Mouse (Mus musculus) central nervous system, embryonic 14 days (tissue): ENCODE measurements around the gene Pdzd7. TPM values are rescaled to one million over a fixed set of nuclear protein-coding genes. Genes with fewer than 3 reads are reported as not detected.

ENCODE experiments used
- polyA plus RNA-seq: library from polyadenylated mRNA; depleted of rRNA; stranded (reverse); fragments of >200 nt; gene quantifications from 2 replicates; pipeline ENCODE4 v1.2.3, GENCODE M21; 2012; rRNA removed

Gene Pdzd7
- polyA plus RNA-seq: 7.8 and 8.1 TPM in 2 replicates

DNA sequence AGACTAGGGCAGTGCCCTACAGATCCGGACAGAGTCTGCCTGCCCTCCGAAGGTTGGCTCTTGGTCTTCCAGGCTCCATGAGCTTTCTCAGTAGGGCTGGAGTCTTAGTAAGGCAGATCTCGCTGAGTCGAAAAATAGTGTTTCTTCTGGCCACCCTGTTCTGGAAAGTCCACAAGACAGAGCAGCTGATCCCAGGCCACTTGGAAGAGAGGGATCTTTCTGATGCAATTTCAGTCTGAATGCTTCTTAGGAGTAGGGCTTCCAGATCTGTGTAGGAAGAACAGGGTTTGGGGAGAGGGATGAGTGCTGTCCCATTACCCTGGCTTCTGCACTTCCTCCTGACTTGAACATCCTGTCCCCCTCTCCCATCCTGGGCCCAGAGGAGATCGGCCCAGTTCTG, at the start of gene Pdzd7:
Gene Pdzd7, minus strand, starts transcription at position 67 of the 400 bp plus-strand sequence.

DNA sequence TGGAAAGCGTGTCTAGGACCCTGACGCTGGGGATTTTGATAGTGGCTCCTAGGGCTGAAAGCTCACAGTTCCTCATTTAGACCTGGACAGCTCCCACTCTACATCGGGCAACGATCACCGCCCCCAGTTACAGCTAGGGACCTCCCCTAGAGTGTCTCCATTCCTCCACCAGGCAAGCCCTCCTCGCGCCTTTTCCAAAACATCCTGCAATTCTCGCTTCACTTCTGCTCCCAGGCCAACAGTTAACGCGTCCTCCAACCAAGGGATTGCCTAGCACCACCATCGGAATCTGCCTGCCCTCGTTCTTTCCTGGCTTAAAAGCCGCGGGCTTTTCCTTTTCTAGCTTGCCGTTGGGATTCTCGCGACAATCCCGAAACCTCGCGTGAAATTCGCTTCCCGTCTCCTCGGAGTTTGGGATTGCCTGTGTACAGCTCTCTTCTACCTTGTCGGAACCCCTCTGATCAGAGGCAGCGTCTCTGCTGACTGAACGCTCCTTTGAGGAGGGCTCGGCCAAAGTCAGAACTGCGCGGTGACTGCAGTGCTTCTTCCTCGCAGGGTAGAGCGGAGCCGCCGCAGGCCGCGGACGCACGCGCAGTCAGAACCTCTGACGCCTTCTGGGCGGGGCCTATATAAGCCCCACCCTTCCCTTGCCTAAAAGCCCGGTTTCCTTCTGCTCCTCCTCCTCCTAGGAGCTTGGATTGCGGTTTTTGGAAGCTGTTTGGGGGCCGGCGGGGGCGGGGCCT, 29.2 kb upstream of the Pdzd7 start, which contains the start of gene Kazald1:
Gene Kazald1, plus strand, starts transcription at position 662 of the 743 bp plus-strand sequence.

DNA sequence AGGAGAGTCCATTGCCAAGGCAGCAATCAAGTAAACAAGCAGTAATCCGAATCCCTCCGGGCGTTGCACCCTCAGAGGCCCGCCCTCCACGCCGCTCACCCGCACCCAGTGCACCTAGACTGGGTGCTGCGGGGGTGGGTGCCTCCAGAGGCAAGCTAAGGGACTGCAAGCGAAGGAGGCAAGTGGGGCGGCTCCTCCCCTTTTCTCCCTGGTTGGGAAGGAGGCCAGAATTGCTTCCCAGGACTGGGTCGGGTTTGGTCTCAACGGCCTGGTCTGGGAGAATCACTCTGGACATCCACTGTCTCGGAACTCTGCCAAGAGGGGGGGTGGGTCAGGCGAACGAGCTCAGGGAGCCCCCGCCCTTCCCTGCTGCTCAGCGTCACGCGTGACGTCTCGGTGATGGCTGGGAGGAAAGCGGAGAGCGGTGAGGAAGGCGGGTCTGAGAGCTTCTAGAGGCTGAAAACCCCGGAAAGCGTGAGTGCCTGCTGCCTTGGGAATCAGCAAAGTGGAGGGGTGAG, 2.0 kb upstream of the Pdzd7 start, which contains the start of gene Sfxn3:
Gene Sfxn3, plus strand, starts transcription at position 87 of the 518 bp plus-strand sequence.

DNA sequence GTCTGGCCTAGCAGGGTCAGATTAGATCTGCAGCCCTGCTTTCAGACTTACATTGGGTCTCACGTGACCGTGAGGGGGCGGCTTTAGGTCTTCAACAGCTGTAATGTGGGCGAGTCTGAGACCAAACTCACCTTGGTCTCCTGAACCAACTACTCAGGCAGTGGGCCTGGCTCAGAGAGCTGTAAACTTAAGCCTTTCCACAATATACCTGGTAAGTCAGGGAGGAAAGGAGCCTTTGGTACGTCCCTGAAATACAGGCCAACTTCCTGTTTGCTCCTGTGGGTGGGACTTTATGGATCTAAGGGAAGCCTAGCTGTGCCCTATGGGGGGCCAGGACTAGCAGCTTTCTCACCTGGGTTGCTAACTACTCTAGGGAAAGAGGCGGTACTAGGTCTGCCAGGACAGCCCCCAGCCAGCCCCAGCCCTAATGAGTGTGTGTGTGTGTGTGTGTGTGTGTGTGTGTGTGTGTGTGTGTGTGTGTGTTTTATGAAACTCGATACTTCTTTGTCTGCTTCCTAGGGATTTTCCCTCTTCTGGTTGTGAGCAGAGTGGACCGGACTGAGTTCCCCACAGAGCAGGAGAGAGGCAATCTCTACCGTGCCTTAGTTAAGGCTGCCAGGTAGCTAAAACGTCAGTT, 31.1 kb downstream of the Pdzd7 start, which contains the start of gene Lzts2:
Gene Lzts2, plus strand, starts transcription at position 80 of the 637 bp plus-strand sequence.

DNA sequence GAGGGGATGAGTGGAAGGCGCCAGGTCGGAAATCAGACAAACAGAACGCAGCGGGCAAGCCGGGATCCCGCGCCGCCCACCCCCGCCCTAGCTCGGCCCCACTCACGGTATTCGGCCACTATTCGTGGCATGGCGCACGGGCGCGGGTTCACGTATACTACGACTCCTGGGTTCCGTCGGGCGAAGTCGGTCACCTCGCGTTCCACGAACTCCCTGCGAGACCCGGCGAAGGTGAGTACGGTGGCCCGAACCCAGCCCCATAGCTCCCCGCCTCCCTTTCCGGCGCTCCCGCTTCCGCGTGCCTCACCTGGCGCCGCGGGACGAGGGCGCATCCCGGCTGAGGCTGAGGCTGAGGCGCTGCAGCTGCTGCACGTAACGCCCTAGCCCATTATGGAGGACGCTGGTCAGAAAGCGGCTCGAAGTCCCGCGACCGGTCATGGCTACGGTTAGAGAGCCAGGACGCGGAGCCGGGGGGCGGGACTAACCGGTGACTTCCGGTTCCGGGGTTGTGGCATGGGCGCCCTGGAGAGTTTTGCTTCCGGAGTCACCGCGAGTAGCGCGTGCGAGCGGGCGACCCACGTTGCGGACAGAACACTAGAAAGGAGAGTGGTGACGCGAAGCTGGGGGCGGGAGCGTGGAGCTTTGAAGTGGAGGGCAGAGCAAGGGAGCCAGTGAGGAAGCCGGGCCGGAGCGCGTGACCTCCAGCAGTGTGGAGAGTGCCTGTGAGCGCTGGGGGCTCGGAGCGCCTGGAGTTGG, 39.4 kb downstream of the Pdzd7 start, which contains the start of gene Mrpl43:
Gene Mrpl43, minus strand, starts transcription at position 486 of the 756 bp plus-strand sequence.

DNA sequence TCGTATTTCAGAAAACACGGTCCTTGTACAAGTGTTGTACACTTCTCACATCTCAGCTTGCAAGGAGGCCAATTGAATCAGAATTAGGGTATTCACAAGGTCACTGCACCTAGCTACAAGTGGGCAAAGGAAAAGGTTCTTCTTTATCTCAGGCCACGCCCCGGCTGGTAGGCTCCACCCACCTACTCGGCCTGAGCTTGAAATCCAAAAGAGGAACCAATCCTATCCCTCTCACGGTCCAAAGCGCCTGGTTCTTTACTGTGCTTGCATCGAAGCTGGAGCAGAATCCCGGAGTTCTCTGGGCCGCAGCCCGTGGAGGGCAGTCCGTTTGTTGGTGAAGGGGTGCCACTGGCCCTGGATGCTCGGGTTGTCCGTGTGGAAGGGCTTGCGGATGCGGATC, 40.1 kb downstream of the Pdzd7 start, which contains the start of gene Twnk:
Gene Twnk, plus strand, starts transcription at position 220 of the 400 bp plus-strand sequence.

DNA sequence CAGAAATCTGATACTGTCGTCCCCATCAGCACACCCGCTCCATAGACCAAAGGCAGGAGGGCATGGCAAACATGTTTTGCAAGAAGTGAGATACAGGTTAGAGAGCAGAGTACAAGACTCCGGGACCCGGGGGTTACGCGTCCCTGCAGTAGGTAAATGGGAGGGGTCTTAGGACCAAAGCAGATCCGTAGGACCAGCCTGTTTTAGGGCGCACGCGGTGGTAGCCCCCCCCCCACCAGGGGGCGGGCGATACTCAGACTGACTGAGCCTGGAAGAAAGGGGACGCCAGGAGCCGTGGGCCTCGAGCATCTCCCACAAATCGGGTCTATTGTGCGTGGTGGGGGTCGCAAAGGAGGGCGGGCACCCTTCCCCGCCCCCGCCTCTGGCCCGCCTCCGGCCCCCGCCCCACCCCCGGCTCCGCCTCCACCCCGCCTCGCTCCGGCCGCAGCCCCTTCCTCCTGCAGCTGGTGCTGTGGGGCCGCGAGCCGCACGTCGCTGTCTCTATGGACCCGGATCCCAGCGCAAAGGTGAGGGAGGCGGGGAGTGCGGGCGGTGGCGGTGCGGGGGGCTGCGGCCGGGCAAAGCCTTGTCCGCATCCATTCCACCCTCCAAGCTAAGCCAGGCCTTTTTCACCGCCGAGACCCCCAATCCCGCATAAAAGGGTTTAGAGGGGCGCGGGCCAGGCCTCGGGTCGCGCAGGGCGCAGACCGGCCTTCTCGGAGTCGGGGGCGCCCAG, 56.5 kb downstream of the Pdzd7 start, which contains the start of gene Sema4g:
Gene Sema4g, plus strand, starts transcription at position 271 of the 736 bp plus-strand sequence.

Other genes with a start within 250 kb of the Pdzd7 start
- gene Slf2, start 114.6 kb downstream of the Pdzd7 start, polyA plus RNA-seq: 45.7 and 46.5 TPM in 2 replicates
- gene Sema4g, start 56.6 kb downstream of the Pdzd7 start, polyA plus RNA-seq: 173 and 175 TPM in 2 replicates
- 16.9 and 18.3 TPM in 2 replicates for gene Twnk, start 40.1 kb downstream of the Pdzd7 start, polyA plus RNA-seq
- gene Mrpl43, start 39.3 kb downstream of the Pdzd7 start, polyA plus RNA-seq: 84.1 and 84.8 TPM in 2 replicates
- gene Lzts2, start 31.3 kb downstream of the Pdzd7 start, polyA plus RNA-seq: 47.5 and 50.5 TPM in 2 replicates
- 75.8 and 81.4 TPM in 2 replicates for gene Sfxn3, start 1.8 kb upstream of the Pdzd7 start, polyA plus RNA-seq
- 2.7 and 6.7 TPM in 2 replicates for gene Kazald1, start 29.5 kb upstream of the Pdzd7 start, polyA plus RNA-seq
- 0.90 and 2.9 TPM in 2 replicates for gene Tlx1, start 105.0 kb upstream of the Pdzd7 start, polyA plus RNA-seq
- 5.0 and 6.2 TPM in 2 replicates for gene Lbx1, start 190.1 kb upstream of the Pdzd7 start, polyA plus RNA-seq